Mouse (Mus musculus) midbrain, embryonic 13.5 days (tissue): ENCODE measurements around the gene Ice1. TPM values are rescaled to one million over a fixed set of nuclear protein-coding genes. Genes with fewer than 3 reads are reported as not detected.

Source experiments
- ATAC-seq: fragments of 200-750 bp; cut with Nextera tagmentation; 2 replicates; pipeline ENCODE4 v1.8.0; 2017; ENCODE audit warnings: mild to moderate bottlenecking, moderate TSS enrichment, moderate library complexity
- H3K27ac ChIP-seq: fragments of 300-500 bp; sonication (generic); 2 replicates; pipeline ENCODE4 v1.5.1; 2015; ENCODE audit warnings: inconsistent platforms, mild to moderate bottlenecking, moderate library complexity
- H3K27me3 ChIP-seq: fragments of 300-500 bp; sonication (generic); 2 replicates; pipeline ENCODE4 v1.6.1; 2015; ENCODE audit warnings: mild to moderate bottlenecking, inconsistent platforms
- H3K36me3 ChIP-seq: fragments of 300-500 bp; sonication (generic); 2 replicates; pipeline ENCODE4 v1.6.1; 2015; ENCODE audit warnings: mild to moderate bottlenecking, inconsistent platforms
- H3K4me1 ChIP-seq: fragments of 300-500 bp; sonication (generic); replicated peaks from 2 replicates; pipeline ENCODE4 v1.6.1; 2015; ENCODE audit warnings: inconsistent platforms
- H3K4me2 ChIP-seq: fragments of 300-500 bp; sonication (generic); replicated peaks from 2 replicates; pipeline ENCODE4 v1.6.1; 2015; ENCODE audit warnings: moderate library complexity, mild to moderate bottlenecking, inconsistent platforms
- H3K4me3 ChIP-seq: fragments of 300-500 bp; sonication (generic); replicated peaks from 2 replicates; pipeline ENCODE4 v1.5.1; 2015; ENCODE audit warnings: mild to moderate bottlenecking, inconsistent platforms
- H3K9ac ChIP-seq: fragments of 300-500 bp; sonication (generic); replicated peaks from 2 replicates; pipeline ENCODE4 v1.6.1; 2015; ENCODE audit warnings: mild to moderate bottlenecking, inconsistent platforms
- H3K9me3 ChIP-seq: fragments of 300-500 bp; sonication (generic); 2 replicates; pipeline ENCODE4 v1.6.1; 2016; ENCODE audit warnings: mild to moderate bottlenecking, inconsistent platforms
- WGBS: fragments of 180-500 bp; shearing (Covaris S2); methylation state at CpG from one replicate; pipeline ENCODE4 v1.1.7; 2015; 5-methylcytosine and 5-hydroxymethylcytosine counted together
- polyA plus RNA-seq: library from polyadenylated mRNA; unstranded; fragments of >200 nt; fragmentation: Nextera tagmentation; extraction: Ambion mirVana; gene quantifications from 2 replicates; pipeline ENCODE4 v1.2.1, GENCODE M21; 2015

Ice1 gene
- polyA plus RNA-seq, 1 experiment from 2014 or later, result 31.2 TPM

GRCm38 (mm10) chr13:70599964-70600619 lies 37.3 kb downstream of the Ice1 start:
- Histone ChIP-seq H3K4me1 (no peaks in the 10 kb centered on the region), H3K4me3 (no peak overlapping the region), H3K9me3 (no peaks in the 10 kb centered on the region), H3K27ac (no peak overlapping the region; the same call in 1 of the 2 replicates), H3K9ac (no peak overlapping the region), H3K36me3 (peaks cover 89% of the 10 kb centered on the region), H3K4me2 (no peak overlapping the region), H3K27me3 (no peaks in the 10 kb centered on the region)
- no peak for ATAC-seq
- WGBS, result 74% methylated on average over 12 of the region's 12 CpGs

GRCm38 (mm10) chr13:70598941-70599340 lies 38.5 kb downstream of the Ice1 start:
- H3K4me2 ChIP-seq, result no peak overlapping the region
- no peak overlapping the region for H3K4me3 ChIP-seq
- H3K9me3 ChIP-seq, result no peaks in the 10 kb centered on the region
- peaks cover 89% of the 10 kb centered on the region for H3K36me3 ChIP-seq
- no peak overlapping the region for H3K9ac ChIP-seq
- 92% methylated on average over 4 of the region's 4 CpGs for whole genome bisulfite sequencing
- H3K27me3 ChIP-seq, result no peaks in the 10 kb centered on the region
- no peaks in the 10 kb centered on the region for H3K4me1 ChIP-seq
- no peak overlapping the region for H3K27ac ChIP-seq
- ATAC-seq, result no peak

- Histone ChIP-seq H3K4me3 (no peak overlapping the region), H3K9ac (no peak overlapping the region), H3K27ac (no peak overlapping the region), H3K27me3 (no peaks in the 10 kb centered on the region), H3K4me2 (no peak overlapping the region), H3K9me3 (no peaks in the 10 kb centered on the region), H3K4me1 (no peaks in the 10 kb centered on the region), H3K36me3 (peaks cover 89% of the 10 kb centered on the region)
- no peak for ATAC-seq
- 96% methylated on average over 3 of the region's 3 CpGs for WGBS
These were observed 40.5 kb downstream of the Ice1 start for GRCm38 (mm10) chr13:70596901-70597300.

GRCm38 (mm10) chr13:70590248-70590762 lies 47.1 kb downstream of the Ice1 start:
- Histone ChIP-seq H3K9me3 (no peaks in the 10 kb centered on the region), H3K27me3 (no peaks in the 10 kb centered on the region), H3K4me2 (no peak overlapping the region), H3K4me1 (no peaks in the 10 kb centered on the region), H3K36me3 (peaks cover 76% of the 10 kb centered on the region), H3K9ac (no peak overlapping the region), H3K27ac (no peak overlapping the region), H3K4me3 (no peak overlapping the region)
- ATAC-seq, result no peak
- 89% methylated on average over 7 of the region's 7 CpGs for WGBS

- Histone ChIP-seq H3K27me3 (no peaks in the 10 kb centered on the region), H3K4me2 (no peak overlapping the region), H3K9me3 (no peaks in the 10 kb centered on the region), H3K4me3 (no peak overlapping the region), H3K4me1 (0 out of 2 replicates have a peak, but pooled peaks cover 3% of the 10 kb centered on the region), H3K27ac (no peak overlapping the region), H3K9ac (no peak overlapping the region), H3K36me3 (peaks cover 47% of the 10 kb centered on the region)
- peak; percentile 74; the same call in 1 of the 2 replicates for ATAC-seq
- WGBS, result 79% methylated on average over 2 of the region's 2 CpGs
These were observed 50.5 kb downstream of the Ice1 start for GRCm38 (mm10) chr13:70586969-70587368.

- Histone ChIP-seq H3K9ac (no peak overlapping the region), H3K4me1 (0 out of 2 replicates have a peak, but pooled peaks cover 3% of the 10 kb centered on the region), H3K27ac (no peak overlapping the region), H3K4me3 (no peak overlapping the region), H3K27me3 (no peaks in the 10 kb centered on the region), H3K4me2 (no peak overlapping the region), H3K9me3 (no peaks in the 10 kb centered on the region), H3K36me3 (peaks cover 13% of the 10 kb centered on the region)
- 40% methylated on average over 2 of the region's 2 CpGs for WGBS
- 0 out of 2 replicates have a peak, but pooled peaks have one; percentile 12 for ATAC-seq
These were observed 54.9 kb downstream of the Ice1 start for GRCm38 (mm10) chr13:70582517-70582916.

GRCm38 (mm10) chr13:70581509-70581908 lies 55.9 kb downstream of the Ice1 start:
- Histone ChIP-seq H3K27me3 (no peaks in the 10 kb centered on the region), H3K27ac (no peak overlapping the region), H3K4me1 (0 out of 2 replicates have a peak, but pooled peaks cover 3% of the 10 kb centered on the region), H3K36me3 (peaks cover 13% of the 10 kb centered on the region), H3K4me2 (no peak overlapping the region), H3K4me3 (no peak overlapping the region), H3K9me3 (no peaks in the 10 kb centered on the region), H3K9ac (no peak overlapping the region)
- whole genome bisulfite sequencing, result 87% methylated on average over 4 of the region's 4 CpGs
- ATAC-seq, result no peak

GRCm38 (mm10) chr13:70574216-70574615 lies 63.2 kb downstream of the Ice1 start:
- 86% methylated on average over 1 of the region's 1 CpGs for WGBS
- H3K27me3 ChIP-seq, result no peaks in the 10 kb centered on the region
- H3K27ac ChIP-seq, result no peak overlapping the region
- no peak overlapping the region for H3K9ac ChIP-seq
- ATAC-seq, result no peak
- H3K4me3 ChIP-seq, result no peak overlapping the region
- no peak overlapping the region for H3K4me2 ChIP-seq
- H3K4me1 ChIP-seq, result no peaks in the 10 kb centered on the region
- no peaks in the 10 kb centered on the region for H3K36me3 ChIP-seq
- H3K9me3 ChIP-seq, result no peaks in the 10 kb centered on the region

- Histone ChIP-seq H3K4me3 (no peak overlapping the region), H3K9me3 (no peaks in the 10 kb centered on the region), H3K9ac (no peak overlapping the region), H3K4me1 (no peaks in the 10 kb centered on the region), H3K27ac (no peak overlapping the region), H3K27me3 (no peaks in the 10 kb centered on the region), H3K4me2 (no peak overlapping the region), H3K36me3 (no peaks in the 10 kb centered on the region)
- no peak for ATAC-seq
- WGBS, result 83% methylated on average over 2 of the region's 2 CpGs
These were observed 69.5 kb downstream of the Ice1 start for GRCm38 (mm10) chr13:70567889-70568288.

GRCm38 (mm10) chr13:70553456-70553855 lies 84.0 kb downstream of the Ice1 start:
- 72% methylated on average over 5 of the region's 5 CpGs for WGBS
- no peak for ATAC-seq
- Histone ChIP-seq H3K4me2 (no peak overlapping the region), H3K4me3 (no peak overlapping the region), H3K9me3 (no peaks in the 10 kb centered on the region), H3K9ac (no peak overlapping the region), H3K4me1 (no peaks in the 10 kb centered on the region; the same call in 1 of the 2 replicates), H3K36me3 (no peaks in the 10 kb centered on the region), H3K27me3 (no peaks in the 10 kb centered on the region), H3K27ac (no peak overlapping the region)

GRCm38 (mm10) chr13:70547457-70547856 lies 90.0 kb downstream of the Ice1 start:
- H3K27me3 ChIP-seq, result no peaks in the 10 kb centered on the region
- no peak overlapping the region for H3K4me3 ChIP-seq
- H3K4me1 ChIP-seq, result peaks cover 9% of the 10 kb centered on the region
- WGBS, result 22% methylated on average over 3 of the region's 3 CpGs
- no peaks in the 10 kb centered on the region for H3K9me3 ChIP-seq
- no peak overlapping the region; the same call in 1 of the 2 replicates for H3K9ac ChIP-seq
- no peaks in the 10 kb centered on the region for H3K36me3 ChIP-seq
- peak overlapping the region; percentile 26; the same call in 1 of the 2 replicates for H3K4me2 ChIP-seq
- H3K27ac ChIP-seq, result peak overlapping the region; percentile 35; the same call in 1 of the 2 replicates
- ATAC-seq, result peak; percentile 71; the same call in 1 of the 2 replicates

- H3K4me1 ChIP-seq, result peaks cover 9% of the 10 kb centered on the region
- WGBS, result 6% methylated on average over 1 of the region's 1 CpGs
- ATAC-seq, result no peak
- no peak overlapping the region for H3K4me2 ChIP-seq
- no peaks in the 10 kb centered on the region for H3K36me3 ChIP-seq
- H3K27me3 ChIP-seq, result no peaks in the 10 kb centered on the region
- H3K27ac ChIP-seq, result no peak overlapping the region
- H3K4me3 ChIP-seq, result no peak overlapping the region
- no peak overlapping the region for H3K9ac ChIP-seq
- H3K9me3 ChIP-seq, result no peaks in the 10 kb centered on the region
These were observed 92.2 kb downstream of the Ice1 start for GRCm38 (mm10) chr13:70545261-70545660.
